Mouse (Mus musculus) effector memory CD4-positive, alpha-beta T cell, adult 5 months (primary cell): ENCODE measurements around the gene Nrn1. TPM values are rescaled to one million over a fixed set of nuclear protein-coding genes. Genes with fewer than 3 reads are reported as not detected.

Source experiments
- polyA plus RNA-seq: library from polyadenylated mRNA; unstranded; fragments of 100-300 nt; shearing (Covaris generic); gene quantifications from one replicate; pipeline ENCODE4 v1.2.1, GENCODE M21; 2017

The Nrn1 gene
- 1.0 TPM for polyA plus RNA-seq

DNA sequence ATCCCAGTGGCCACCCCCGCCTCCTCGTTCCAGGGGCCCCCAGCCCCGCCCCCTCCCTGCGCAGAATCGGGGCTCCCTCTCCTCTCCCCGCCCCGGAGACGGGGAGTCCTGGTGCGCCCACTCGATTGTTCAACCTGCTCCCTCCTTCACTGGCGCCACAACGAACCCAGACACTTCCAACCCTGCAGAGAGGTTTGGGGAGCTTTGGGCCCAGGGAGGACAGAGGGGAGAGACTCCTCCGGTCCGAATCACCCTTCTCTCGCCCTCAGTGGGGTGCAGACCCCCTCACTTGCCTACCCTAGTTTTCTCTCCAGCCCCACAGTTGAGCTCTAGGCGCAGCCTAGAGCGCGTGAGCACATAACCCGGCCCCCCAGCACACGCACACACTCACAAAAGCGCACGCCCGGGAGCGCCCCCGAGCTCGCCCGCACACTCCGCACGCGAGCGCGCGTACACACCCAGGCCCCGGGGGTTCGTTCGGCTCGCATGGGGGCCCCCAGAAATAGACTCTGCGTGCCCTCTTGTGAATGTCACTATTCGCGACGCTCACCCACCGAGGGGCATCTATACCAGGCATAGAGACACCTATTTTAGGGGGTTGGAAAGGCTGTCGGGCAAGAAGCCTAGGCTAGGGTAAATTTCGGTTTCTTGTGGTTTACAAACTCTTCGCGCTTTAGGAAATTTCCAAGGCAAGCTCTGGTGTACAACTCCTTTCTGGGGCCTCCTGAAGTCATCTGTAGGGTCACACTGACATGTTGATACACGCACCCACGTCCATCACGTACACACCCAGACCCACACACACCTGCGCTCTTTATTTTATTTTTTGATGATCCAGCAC lies at the start of gene Nrn1:
Gene Nrn1, minus strand, starts transcription at position 401 of the 841 bp plus-strand sequence.

